Mouse (Mus musculus) skeletal muscle tissue, adult 2 months (tissue): ENCODE results near the gene Ptpn21.

Experiments
- DNase-seq: peaks from one replicate; pipeline ENCODE4 v3.0.0-alpha.2; 2012; ENCODE audit warnings: low read depth, low spot score

Ptpn21 gene

DNA sequence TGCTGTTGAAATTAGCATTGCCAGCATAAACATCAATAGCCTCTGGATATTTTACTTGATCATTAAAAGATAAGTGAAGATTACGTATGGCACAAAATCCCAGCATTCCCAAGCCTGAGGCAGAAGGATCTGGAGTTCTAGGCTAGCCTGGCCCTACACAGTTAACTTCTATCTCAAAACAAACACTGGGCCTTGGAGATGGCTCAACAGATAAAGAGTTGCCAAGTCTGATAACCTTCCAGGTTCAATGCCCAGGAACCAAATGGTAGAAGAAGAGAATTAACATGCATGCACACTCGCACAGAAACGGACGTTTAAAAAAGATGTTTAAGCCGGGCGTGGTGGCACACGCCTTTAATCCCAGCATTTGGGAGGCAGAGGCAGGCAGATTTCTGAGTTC is 13.0 kb downstream of the Ptpn21 start:
- DNase-seq, result no peak

DNA sequence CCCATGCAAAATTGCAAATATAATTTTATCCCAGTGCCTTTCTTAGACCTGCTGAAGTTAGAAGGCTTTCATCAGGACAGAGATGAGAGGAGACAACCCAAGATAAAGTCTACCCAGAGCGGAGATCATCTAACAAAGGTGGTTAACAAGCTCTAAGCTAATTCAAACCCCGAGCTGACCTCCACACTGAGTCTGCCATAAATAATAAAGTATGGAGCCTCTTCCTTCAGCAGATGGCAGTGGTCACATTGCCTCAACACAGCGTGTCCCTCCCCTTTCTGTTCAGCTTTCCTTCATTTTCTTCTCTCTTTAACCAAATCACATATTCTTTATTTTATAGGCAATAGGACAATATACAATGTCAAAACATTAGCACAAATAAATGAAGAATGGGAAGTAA is 16.2 kb downstream of the Ptpn21 start:
- DNase-seq, result no peak

DNA sequence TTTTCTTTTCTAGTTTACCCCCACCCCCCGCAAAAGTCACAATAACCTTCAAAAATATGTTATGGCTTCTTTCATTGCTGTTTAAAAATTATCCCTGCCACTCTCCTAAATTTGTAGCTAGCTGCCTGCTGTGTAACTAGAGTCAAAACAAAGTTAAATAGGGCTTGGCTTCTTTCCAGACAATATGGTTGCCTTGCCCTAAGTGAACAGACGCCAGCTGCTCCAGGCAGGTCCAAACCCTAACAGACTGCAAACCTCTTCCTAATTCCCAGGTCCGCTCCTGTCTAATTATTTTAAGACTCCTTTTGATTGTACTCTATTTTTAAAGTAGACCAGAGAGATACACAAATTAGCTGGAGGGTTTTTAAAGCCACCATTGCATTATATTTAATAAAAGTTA is 16.6 kb downstream of the Ptpn21 start:
- peak; percentile 42 for DNase-seq

DNA sequence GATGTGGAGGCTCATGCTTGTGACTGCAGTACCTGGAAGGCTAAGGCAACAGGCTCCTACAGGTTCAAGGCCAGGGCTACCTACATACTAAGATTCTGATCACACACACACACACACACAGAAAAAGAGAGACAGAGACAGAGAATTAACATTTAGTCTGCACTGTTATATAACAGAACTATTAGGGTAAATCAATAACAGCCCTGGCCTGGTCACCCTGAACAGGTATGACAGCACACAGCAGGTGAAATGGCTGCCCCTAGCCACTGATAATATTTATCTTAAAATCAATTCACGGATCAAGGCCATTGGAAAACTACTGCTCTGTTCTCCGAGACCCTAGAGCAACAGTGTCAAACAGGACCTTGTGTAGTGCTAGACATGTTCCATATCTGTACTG is 21.1 kb downstream of the Ptpn21 start:
- no peak for DNase-seq

DNA sequence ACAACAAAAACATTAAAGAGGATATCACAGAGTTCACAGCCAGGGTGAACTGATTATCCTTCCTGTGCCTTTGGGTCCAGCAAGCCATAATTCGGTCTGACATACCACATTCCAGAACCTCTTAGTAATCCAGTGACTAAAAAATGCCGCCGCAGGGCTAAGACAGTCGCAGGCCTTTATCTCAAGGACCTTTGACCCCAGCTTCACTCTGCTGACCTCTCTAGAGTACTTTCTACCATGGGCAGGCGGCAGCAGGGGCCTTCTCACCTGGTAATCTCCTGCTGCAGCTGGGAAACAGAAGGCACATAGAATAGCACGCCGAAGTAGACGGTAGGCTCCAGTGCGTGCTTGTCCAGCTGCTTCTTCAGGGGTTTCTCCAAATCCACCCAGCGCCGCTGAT is 22.4 kb downstream of the Ptpn21 start:
- no peak for DNase-seq

DNA sequence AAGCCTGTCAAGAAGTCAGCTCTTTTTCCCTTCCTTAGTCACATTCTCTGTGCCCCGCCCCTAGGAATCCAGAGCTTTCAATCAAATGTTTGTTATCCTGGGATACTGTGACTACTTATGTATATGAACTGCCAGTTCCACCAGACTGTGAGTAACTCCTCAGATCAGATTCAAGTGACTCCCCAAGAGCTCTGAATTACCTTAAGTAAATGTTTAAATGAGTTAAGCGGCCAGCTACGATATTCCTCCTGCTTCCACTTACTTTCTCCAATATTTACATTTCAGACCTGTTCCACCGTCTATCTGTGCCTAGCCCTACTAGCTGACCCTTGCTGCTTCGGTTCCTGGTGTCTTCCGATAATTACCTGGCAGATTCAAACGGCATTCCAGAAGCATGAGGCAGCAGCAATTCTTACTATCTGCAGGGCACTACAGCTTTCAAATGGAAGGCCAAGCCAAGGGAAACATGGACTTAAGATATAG is 23.5 kb downstream of the Ptpn21 start:
- no peak for DNase-seq

DNA sequence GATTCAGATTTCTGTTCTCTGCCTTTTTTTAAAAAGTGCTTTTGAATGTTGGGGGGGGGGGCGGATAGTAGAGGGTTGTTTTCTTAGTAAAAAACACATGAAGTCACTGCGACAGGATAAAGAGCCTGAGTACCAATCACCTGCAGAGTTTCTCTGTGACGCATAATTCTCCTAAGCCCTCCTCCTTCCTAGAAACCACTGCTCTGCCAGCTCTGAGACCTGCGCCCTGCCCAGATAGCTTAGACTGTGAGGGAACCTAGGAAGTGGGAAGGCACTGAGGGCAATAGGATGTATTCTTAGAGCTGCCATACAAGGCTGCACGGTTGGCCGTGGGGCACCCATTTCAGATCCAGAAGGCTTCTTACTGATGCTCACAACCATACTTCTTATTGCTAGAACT is 24.4 kb downstream of the Ptpn21 start:
- DNase-seq, result no peak

DNA sequence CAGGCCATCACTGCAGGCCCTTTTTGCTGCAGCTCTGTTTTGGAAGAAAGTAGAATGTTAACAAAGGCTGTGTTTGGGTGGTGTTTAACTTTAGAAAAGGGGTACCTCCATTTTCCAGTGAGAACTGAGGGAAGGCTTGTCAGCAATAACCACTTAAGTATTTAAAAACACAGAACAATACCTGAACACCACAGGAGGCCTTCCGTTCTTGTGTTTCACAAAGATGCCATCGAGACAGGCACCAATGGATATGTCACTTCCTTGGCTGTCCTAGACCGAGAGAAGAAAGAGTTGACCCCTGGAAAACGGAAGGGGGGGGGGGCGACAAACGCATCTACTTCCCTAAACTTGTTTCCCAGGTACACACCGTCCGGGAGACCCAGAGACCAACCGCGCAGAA is 33.2 kb downstream of the Ptpn21 start:
- no peak for DNase-seq

DNA sequence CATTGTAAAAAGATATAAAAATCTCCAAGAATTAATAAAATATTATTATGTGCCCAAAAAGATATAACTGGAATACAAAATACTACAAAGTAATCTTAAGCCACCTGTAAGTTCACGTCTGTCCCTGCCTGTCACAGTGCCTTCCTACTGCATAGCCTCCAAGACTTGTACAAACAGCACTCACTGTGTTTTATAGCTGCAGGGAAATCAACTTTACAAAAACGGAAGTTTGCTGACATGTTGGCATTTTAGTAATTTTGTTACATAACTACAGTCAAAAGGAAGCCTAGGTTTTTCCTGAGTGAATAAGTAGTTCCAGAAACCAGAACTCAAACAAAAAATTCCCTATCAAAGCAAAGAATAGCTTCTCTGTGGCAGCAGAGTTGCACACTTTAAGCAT is 33.7 kb downstream of the Ptpn21 start:
- DNase-seq, result no peak

DNA sequence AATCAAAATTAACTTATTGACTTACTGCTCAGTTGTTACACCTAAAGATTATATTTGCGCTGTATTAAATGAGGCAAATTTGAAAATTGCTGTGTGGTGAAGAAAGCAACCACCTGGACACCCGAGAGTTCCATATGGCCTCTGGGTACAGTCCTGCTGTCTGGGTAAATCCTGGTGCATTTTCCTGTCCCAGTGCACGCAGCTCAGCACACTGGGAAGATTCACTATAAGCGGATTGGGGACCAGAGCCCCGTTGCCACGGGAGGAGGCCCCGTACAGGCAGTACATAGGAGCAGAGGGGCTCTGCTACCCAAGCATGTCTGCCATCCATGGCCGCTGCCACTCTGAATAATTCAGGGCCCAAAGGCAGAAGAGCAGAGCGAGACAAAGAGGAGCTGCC is 35.6 kb downstream of the Ptpn21 start:
- no peak for DNase-seq

DNA sequence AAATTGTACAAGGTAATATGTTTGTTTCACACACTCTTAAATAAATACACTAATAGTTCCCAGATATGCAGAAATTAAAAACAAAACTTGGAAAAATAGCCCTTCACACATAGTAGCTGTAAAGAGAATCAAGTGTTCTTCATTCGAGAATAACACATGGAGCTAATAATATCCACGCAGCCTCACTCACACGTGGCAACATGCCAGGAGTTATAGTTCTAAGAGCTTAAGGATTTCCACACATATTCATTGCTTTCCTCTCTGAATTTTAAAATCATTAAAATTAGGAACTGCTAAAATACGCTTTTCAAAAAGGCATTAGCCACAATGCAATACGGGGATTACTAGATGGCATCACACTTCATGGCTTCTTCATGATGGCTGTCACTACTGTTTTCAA is 40.0 kb downstream of the Ptpn21 start:
- DNase-seq, result no peak

DNA sequence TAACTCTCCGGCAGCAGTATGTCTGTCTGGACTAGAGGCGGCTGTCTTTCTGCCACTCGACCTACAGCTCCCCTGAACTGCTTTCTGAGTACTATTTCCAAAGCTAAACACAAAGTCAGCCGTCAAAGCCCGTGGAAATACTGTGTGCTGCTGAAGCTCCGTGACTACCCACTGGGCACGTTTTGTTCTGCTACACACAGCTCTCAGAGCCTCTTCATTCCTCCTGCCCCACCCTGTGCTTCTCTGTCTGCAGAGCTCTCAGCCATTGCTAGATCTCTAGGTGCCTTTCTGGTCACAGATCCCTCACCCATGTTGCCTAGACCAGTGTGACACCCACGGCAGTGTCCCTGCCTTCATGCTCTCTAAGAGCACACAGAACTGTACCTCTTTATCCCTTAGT is 47.0 kb downstream of the Ptpn21 start:
- no peak for DNase-seq

DNA sequence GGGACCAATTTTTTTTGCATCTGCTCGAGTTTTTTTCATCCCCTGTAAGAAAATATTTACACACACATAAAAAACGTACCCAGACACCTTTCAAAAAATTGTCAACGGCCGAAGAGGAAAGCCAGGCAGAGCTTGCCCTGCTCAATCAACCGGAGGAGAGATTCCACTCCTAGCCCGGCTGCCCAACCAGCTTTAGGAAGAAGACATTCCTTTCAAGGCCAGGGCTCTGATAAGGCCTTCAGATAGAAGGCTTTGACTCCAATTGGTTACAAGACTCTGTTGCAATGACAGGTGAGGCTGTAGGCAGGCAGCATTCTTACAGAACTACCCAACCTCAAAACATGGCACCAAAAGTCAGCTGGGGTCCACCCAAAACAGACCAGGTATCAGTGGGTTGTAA is 53.6 kb downstream of the Ptpn21 start:
- no peak for DNase-seq

DNA sequence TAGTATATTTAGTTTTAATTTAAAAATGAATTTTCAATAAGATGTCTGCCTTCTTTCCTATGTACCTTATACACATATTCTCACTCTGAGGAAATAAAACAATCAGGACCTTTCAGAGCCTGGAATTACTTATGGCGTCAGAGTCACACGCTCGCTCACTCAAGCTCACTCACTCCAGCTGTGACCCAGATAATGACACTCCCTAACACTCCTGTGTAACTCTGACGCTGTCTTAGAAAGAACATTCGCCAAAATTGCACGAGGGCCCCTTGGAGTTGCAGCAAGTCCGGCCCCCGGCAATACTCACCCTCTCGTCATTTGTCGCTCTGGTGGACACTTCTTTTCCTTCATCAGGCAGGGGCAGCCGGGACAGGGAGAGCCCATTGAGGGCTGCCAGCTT is 54.0 kb downstream of the Ptpn21 start:
- DNase-seq, result no peak

DNA sequence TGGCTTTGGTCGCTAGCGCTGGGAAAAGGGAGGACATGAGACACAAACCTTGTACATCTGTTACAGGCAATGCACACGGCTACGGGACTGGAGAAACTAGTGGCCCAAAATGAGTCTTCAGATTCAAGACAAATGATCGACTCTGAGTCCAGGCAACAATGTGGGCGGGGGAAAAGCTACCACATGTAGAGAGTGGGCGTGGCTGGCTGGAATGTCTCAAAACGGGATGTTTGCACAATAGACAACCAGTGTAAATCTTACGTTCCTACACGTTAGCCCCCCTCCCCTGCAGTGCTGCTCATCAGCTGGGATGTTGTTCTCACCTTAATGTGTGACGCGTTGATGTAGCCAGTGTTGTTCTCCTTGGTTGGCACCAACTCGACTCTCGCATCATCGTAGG is 55.0 kb downstream of the Ptpn21 start:
- no peak for DNase-seq

DNA sequence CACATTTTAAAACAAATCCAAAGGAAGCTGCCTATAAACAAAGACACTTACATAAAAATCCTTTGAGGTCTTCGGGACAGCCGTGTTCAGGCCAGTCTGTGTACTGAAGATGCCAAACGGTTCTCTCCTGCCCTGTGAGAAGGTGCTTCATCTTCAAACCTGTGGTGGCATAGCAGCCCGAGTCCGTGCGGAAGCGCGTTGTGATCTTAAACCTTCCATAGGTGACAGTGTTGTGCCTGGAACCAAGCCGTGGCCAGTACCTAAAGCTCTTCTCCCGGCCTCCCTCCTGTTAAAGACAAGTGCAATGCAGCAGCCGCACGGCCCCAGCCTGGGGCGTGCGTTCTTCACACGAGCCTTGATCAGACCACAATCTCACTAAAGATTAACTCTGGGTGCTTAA is 57.3 kb downstream of the Ptpn21 start:
- DNase-seq, result no peak

DNA sequence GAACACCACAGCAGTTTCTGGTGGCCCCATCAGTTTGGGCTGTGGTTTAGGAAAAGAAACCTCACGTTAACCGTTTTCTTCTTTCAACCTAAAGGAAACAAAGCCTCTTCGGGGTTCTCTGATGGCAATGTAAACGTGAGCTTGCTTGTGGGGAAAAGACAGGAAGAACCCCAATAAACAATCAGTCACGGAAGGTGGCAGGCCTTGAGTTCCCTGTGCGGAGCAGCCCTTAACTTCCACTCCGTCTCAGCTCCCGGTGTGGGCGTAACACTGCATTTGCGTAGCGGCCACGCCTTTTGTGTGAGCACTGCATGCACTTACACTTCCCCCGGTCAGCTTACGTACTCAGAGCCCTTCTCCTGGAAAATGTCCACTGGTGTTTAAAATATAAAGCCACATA is 59.9 kb downstream of the Ptpn21 start:
- no peak for DNase-seq

DNA sequence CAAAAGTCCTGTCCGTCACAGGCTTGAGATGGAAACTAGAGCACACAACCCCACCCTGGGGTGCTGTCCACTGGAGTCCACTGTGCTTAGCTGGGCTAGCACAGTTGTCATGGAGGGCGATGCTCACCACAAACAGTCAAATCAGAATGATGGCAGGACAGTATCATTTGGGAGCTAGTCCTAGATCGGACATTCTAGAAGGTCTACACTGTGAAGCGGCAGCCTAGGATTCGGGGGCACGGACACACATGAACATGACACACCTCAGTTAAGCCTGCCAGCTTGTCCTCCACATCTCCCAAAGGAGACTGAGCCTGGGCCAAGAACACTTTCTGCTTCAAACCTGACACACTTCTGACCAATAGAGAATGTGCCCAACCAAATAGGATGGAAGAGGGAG is 60.3 kb downstream of the Ptpn21 start:
- DNase-seq, result no peak

DNA sequence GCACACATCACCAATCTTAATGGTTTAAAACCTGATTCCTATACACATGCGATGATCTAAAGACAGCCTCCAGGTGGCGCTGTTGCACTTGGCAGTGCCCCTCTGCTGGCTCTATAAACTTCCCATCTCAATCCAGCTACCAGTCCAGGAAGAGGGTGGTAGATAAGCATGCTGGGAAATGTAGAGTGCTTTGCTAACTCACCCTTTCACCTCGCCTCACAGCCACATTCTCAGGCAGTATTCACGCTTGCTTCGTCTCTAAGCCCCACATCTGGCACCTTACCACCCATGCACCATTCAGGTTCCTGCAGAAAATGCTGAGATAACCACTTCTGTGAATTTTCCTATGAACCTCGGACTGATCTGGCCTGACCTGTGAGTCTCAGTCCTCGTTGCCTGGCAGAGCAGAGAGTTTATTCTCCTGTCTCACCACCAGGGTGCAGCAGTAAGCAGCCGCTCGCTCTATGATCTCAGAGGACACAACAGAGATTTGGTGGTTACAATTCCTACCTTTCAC is 62.5 kb downstream of the Ptpn21 start:
- peak; percentile 82 for DNase-seq

DNA sequence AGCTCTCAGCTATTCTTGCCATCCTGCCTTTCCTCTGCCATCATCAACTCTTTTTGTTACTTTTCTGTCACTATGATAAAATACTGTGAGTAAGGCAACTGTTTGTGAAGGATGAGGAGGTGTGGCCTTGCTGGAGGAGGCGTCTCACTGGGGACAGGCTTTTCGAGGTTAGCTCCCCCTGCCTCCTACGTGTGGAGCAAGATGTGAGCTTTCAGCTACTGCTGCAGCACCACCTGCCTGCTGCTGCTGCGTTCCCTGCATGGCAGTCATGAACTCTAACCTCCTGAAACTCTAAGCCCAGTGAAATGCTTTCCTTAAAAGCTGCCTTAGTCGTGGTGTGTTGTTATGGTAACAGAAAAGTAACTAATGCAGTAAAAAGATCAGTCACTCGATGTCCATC is 63.3 kb downstream of the Ptpn21 start:
- no peak for DNase-seq

DNA sequence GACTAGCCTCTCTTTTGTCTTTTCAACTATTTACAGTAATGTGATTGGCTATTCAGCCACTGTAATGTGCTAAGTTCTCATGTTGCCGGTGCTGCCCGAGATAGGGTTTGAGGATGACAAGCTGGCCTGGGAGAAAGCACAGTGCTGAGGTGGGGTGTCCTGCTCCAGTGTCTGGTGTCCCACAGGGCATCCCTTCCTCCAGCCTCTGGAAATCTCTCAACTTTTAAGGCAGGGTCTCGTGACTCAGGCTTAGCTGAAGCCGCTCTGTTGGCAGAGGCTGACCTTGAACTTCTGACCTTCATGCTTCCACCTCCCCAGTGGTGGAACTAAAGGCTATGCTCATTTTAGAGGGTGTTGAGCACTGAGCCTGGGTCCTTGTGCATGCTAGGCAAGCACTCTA is 66.8 kb downstream of the Ptpn21 start:
- DNase-seq, result no peak

DNA sequence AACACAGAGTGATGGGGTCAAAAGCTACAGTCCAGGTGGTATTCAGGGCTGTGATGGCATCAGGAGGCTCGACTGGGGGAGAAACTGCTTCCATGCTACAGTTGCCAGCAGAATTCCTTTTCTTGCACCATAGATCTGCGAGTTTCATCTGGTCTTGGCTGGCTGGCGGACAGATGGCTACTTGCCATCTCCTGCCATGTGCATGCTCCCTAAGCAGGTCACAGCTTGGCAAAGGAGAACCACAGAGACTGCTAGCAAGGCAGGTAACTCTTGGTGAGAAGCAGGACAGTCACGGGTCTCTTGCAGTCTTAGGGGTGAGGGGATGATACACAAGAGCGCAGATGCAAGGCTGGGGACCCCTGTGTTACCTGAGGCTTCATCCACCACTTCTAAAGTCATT is 67.3 kb downstream of the Ptpn21 start:
- DNase-seq, result no peak

DNA sequence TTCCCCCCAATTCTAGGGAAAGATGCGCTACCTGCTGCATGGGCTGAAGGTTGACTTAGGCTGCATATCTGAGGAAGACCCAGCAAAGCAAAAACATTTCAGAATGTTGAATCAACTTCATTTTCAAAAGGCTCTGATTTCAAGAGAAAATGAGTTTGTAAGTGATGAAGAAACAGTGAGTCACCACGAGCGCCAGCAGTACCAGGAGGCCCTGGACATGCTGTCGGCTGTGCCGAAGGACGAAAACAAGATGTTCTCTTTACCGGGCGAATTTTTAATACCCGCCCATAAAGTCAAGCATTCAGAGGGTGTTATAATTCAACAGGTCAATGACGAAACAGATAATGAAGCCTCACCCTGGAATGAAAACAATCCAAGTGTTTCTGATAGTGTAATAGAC is 68.1 kb downstream of the Ptpn21 start:
- no peak for DNase-seq

DNA sequence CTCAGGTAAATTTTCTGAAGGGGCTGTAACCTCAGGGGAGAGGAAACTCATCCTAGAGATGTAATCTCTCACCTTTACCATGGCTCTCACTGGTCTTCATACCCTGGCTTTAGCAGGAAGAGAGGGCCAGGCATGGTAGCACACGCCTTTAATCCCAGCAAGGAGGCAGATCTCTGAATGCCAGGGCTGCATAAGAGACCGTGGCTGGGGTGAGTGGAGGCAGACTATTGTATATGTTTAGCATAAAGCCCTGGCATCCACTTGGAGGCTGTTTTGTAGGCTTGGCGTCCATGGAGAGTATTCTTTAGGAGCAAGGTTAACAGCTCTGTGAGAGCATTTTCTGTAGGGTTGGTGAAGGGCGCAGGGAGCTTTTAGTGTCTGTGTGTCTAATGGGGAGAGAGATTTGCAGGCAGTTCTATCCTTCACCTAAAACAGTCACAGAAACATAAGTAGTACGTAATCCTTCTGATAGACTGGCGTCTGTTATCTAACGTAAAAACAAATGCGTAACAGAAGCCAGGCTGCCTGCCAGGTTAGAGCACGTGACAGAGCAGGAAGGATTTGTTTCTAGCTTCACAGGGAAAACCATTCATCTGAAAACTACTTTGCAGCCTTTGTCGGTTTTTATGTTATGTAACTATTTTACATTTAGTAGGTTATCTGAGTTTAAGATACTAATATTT is 68.9 kb downstream of the Ptpn21 start:
- DNase-seq, result no peak
